In the genomic region with DNA sequence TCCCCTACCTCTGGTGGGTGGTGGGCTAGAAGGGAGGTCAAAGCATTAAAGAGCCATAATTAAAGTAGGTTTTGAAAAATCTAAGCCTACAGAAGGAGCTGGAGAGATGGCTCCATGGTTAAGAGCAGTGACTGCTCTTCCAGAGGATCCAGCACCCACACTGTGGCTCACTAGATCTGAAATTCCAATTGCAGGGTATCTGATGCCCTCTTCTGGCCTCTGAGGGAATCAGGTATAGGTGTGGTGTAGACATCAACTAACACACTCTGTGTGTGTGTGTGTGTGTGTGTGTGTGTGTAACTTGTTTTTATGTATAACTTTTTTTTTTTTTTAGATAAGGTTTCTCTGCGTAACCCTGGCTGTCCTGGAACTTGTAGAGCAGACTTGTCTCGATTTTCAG, we compare ENCODE assay signal across 10 mouse cellular contexts. TPM values are rescaled to one million over a fixed set of nuclear protein-coding genes. Genes with fewer than 3 reads are reported as not detected.
DNase-seq lines count a peak whose midpoint lies in the region; ATAC-seq and TF ChIP-seq lines count a peak whose summit lies in the region.
"Had no signal": no experiment of that assay in that cellular context is flagged by ENCODE, and none has a peak within 500 bp of the region (broad histone marks: within the 10 kb centered on the region; RNA-seq: fewer than 3 reads in every experiment).

No protein-coding gene starts in this region.

- no peak overlapping the region for H3K4me2 ChIP-seq in kidney, postnatal 0 days (ENCODE audit: low read length)
- no peak overlapping the region for H3K4me2 ChIP-seq in kidney, embryonic 16.5 days (replicated peaks; ENCODE audit: low read depth, low read length)
- H3K4me2 ChIP-seq: hindbrain, embryonic 15.5 days; lung, embryonic 15.5 days had no signal

- H3K9ac ChIP-seq in kidney, postnatal 0 days (ENCODE audit: low read depth, low read length): no peak overlapping the region
- no peak overlapping the region for H3K9ac ChIP-seq in kidney, embryonic 16.5 days (replicated peaks; ENCODE audit: low read length)
- H3K9ac ChIP-seq: hindbrain, embryonic 15.5 days; lung, embryonic 15.5 days had no signal

- ATAC-seq in kidney, postnatal 0 days (replicated peaks; ENCODE audit: low FRiP score, low read depth): no peak
- ATAC-seq in kidney, embryonic 16.5 days (ENCODE audit: low FRiP score, low TSS enrichment): no peak

- H3K9me3 ChIP-seq in kidney, postnatal 0 days (replicated peaks; ENCODE audit: low read length): no peaks in the 10 kb centered on the region
- H3K9me3 ChIP-seq in kidney, embryonic 16.5 days (ENCODE audit: low read length): peaks cover 6% of the 10 kb centered on the region; the same call in 1 of the 2 replicates
- H3K9me3 ChIP-seq: hindbrain, embryonic 15.5 days; lung, embryonic 15.5 days had no signal

- H3K36me3 ChIP-seq in kidney, postnatal 0 days (ENCODE audit: insufficient read depth, low read length): no peaks in the 10 kb centered on the region
- no peaks in the 10 kb centered on the region for H3K36me3 ChIP-seq in kidney, embryonic 16.5 days (ENCODE audit: insufficient read depth, low read length)
- H3K36me3 ChIP-seq: hindbrain, embryonic 15.5 days; lung, embryonic 15.5 days had no signal

- TF ChIP-seq CTCF in kidney, postnatal 0 days (IDR thresholded peaks at IDR 0.05; ENCODE audit: low read depth): peak; percentile 69

- no peak overlapping the region for H3K27ac ChIP-seq in kidney, postnatal 0 days
- H3K27ac ChIP-seq in kidney, embryonic 16.5 days (ENCODE audit: low read length): no peak overlapping the region
- H3K27ac ChIP-seq: hindbrain, embryonic 15.5 days; lung, embryonic 15.5 days had no signal

- 73% methylated on average over 2 of the region's 2 CpGs for WGBS in kidney, postnatal 0 days
- WGBS in kidney, embryonic 16.5 days: 70% methylated on average over 2 of the region's 2 CpGs

- H3K4me1 ChIP-seq in kidney, postnatal 0 days (replicated peaks; ENCODE audit: insufficient read depth, low read length): no peaks in the 10 kb centered on the region
- H3K4me1 ChIP-seq in kidney, embryonic 16.5 days (ENCODE audit: insufficient read depth, low read length): no peaks in the 10 kb centered on the region
- H3K4me1 ChIP-seq: hindbrain, embryonic 15.5 days; lung, embryonic 15.5 days had no signal

- H3K27me3 ChIP-seq in kidney, postnatal 0 days (ENCODE audit: insufficient read depth, low read length): no peaks in the 10 kb centered on the region
- no peaks in the 10 kb centered on the region for H3K27me3 ChIP-seq in kidney, embryonic 16.5 days (ENCODE audit: insufficient read depth, low read length)
- H3K27me3 ChIP-seq: hindbrain, embryonic 15.5 days; lung, embryonic 15.5 days had no signal

- peak; percentile 50 for DNase-seq in kidney, postnatal 0 days (ENCODE audit: low spot score)
- DNase-seq in 3134 (ENCODE audit: extremely low read depth, insufficient read length, low spot score): peak; percentile 19
- DNase-seq in A20 (ENCODE audit: low read depth, low spot score): peak; percentile 53
- DNase-seq in embryo, embryonic 11 days: peak; percentile 46
- no peak for DNase-seq in right cerebral cortex, postnatal 4 days
- no peak for DNase-seq in spleen, postnatal 14 days (ENCODE audit: low spot score in 2 of 2)
- no peak for DNase-seq in Muller cell, postnatal 12 days (ENCODE audit: inconsistent ontology term)

- H3K4me3 ChIP-seq in kidney, postnatal 0 days (replicated peaks; ENCODE audit: low read depth, low read length): no peak overlapping the region
- H3K4me3 ChIP-seq in kidney, embryonic 16.5 days (ENCODE audit: low read length): no peak overlapping the region
- H3K4me3 ChIP-seq: hindbrain, embryonic 15.5 days; lung, embryonic 15.5 days had no signal

RNA-seq across cellular contexts. Expression of a gene that starts 15.6 kb away (rescaled TPM):
- polyA plus RNA-seq in kidney, postnatal 0 days (2015; fragmentation: Nextera tagmentation; extraction: Ambion mirVana): 1,356 and 1,385 TPM in 2 replicates
- polyA plus RNA-seq in kidney, embryonic 16.5 days (2015; fragmentation: Nextera tagmentation; extraction: Ambion mirVana): 745 and 801 TPM in 2 replicates

RNA-seq across cellular contexts. Expression of a gene that starts 20.7 kb away (rescaled TPM):
- not detected in 2 replicates for polyA plus RNA-seq in kidney, postnatal 0 days (2015; fragmentation: Nextera tagmentation; extraction: Ambion mirVana)
- polyA plus RNA-seq in kidney, embryonic 16.5 days (2015; fragmentation: Nextera tagmentation; extraction: Ambion mirVana): not detected in 2 replicates

RNA-seq across cellular contexts. Expression of a gene that starts 25.9 kb away (rescaled TPM):
- 31.7 and 33.2 TPM in 2 replicates for polyA plus RNA-seq in kidney, postnatal 0 days (2015; fragmentation: Nextera tagmentation; extraction: Ambion mirVana)
- 38.7 and 42.0 TPM in 2 replicates for polyA plus RNA-seq in kidney, embryonic 16.5 days (2015; fragmentation: Nextera tagmentation; extraction: Ambion mirVana)

RNA-seq across cellular contexts. Expression of a gene that starts 42.5 kb away (rescaled TPM):
- polyA plus RNA-seq in kidney, postnatal 0 days (2015; fragmentation: Nextera tagmentation; extraction: Ambion mirVana): 0.04 TPM in 1 of 2 replicates, not detected in the other
- polyA plus RNA-seq in kidney, embryonic 16.5 days (2015; fragmentation: Nextera tagmentation; extraction: Ambion mirVana): not detected in 2 replicates

RNA-seq across cellular contexts. Expression of a gene that starts 56.4 kb away (rescaled TPM):
- polyA plus RNA-seq in kidney, postnatal 0 days (2015; fragmentation: Nextera tagmentation; extraction: Ambion mirVana): 85.8 and 90.6 TPM in 2 replicates
- polyA plus RNA-seq in kidney, embryonic 16.5 days (2015; fragmentation: Nextera tagmentation; extraction: Ambion mirVana): 93.1 and 96.0 TPM in 2 replicates

Comparison
In these comparisons a context has a peak if more than half of its experiments do, and no peak if none do; other contexts are left out.
1. DNase-seq: peak in kidney, postnatal 0 days (single experiment), 3134 (single experiment), A20 (single experiment) and embryo, embryonic 11 days (single experiment); none in right cerebral cortex, postnatal 4 days (single experiment), spleen, postnatal 14 days (0 of 2) and Muller cell, postnatal 12 days (single experiment).